Mouse (Mus musculus) right cerebral cortex, adult 2 months (tissue): ENCODE results near the gene Arid1b.

ENCODE experiments used
- DNase-seq, 2 experiments: peaks; one replicate each; pipeline ENCODE4 v3.0.0; 2021 to 2022; ENCODE audit warnings: low spot score in 2 of 2

Arid1b gene

DNA sequence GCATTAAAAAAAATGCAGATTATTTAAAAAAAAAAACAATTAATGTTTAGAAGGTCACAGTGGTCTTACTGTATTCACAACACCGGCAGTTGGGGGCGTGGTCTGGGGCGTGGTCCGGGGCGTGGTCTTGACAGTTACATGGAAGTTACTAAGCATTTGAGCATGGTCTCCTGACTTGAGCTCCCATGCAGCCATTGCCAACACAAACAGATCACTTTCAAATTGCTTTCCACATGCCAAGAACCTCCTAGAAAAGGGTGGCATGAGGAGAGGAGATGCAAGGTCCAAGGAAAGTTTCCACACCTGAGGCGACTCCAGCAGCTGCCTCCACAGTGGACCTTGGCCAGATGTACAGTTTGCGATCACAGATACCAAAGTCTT lies 383.8 kb downstream of the Arid1b start:
- DNase-seq, result no peak

DNA sequence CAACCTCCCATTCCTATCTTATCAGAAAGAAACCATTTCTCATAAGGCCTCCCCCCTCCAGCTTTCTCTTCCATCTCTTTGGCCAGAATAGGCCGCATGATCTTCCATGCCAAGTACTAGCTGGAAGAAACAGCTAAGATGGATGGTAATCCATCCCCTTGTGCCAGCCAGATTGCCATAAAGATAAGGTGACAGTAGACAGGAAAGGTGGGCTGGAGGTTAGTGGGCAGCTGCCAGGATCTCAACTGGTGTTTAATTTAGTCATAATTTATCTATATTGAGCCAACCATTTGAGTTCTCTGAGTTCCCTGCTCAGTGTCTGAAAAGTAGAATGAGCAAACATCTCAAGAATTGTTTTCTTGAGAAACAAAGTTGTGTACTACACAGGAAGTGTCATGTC lies 391.6 kb downstream of the Arid1b start:
- no peak for DNase-seq

DNA sequence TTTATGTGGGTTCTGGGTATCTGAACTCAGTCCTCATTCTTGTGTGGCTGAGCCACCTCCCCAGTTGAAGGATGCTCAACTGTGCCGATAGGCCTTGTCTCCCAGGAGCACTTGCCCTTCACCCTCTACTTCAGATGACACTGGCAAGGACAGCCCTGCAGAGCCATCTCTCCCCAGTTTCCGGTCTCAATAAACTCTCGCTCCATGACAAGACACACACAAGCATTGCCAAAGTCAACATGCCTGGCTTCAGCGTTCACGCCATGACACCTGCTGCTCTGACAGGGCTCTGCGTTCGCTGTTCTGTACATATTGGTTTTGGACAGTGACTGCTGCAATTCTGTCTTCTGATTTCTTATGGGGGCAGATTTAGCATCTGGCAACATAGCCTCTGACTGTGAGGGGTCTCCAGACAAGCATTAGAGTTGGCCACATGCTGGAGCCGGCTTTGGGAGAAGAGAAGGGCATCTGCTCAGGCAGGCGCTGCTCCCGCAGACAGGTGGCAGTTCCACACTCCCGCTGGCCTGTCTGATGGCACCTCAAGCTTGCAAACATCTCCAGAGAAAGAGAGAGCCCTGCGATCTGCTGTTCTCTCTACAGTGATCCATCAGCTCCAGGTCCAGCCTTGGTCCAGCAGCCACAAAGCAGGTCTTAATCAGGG lies 392.9 kb downstream of the Arid1b start:
- no peak for DNase-seq

DNA sequence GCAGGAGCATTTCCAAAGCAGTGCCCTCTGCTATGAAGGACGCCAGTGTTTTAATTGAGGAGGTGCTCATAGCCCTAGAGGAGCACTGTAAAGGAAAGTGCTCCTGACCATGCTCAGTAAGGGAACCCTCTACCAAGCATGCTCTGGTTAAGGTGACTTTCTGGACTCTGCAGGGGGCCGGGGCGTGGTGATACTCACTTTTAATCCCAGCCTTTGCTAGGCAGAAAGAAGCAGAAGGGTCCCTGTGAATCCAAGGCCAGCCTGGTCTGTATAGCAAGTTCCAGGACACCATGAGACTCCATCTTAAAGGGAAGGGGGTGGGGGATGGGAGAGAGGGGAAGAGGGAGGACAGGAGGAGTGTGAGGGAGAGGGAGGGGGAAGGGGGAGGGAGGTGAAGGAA lies 394.2 kb downstream of the Arid1b start:
- DNase-seq, result no peak

DNA sequence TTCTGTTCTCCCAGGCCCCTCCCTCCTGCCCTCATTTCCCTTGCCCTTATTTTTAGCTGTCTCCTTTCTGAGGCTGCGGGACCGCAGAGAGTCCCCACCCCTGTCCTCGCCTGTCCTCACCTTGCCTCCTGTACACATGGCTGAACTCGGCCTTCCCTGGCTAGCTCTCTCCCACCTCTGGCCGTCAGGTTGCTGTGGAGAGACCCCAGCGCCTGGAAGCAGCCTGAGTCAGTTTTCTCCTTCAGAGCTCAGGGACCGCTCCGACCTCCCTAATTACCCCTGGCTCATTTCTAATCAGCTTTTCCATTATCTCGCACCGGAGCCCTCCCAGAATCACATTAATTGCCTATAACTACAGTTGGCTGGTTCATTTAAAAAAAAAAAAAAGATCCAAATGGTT lies 396.6 kb downstream of the Arid1b start:
- no peak for DNase-seq

DNA sequence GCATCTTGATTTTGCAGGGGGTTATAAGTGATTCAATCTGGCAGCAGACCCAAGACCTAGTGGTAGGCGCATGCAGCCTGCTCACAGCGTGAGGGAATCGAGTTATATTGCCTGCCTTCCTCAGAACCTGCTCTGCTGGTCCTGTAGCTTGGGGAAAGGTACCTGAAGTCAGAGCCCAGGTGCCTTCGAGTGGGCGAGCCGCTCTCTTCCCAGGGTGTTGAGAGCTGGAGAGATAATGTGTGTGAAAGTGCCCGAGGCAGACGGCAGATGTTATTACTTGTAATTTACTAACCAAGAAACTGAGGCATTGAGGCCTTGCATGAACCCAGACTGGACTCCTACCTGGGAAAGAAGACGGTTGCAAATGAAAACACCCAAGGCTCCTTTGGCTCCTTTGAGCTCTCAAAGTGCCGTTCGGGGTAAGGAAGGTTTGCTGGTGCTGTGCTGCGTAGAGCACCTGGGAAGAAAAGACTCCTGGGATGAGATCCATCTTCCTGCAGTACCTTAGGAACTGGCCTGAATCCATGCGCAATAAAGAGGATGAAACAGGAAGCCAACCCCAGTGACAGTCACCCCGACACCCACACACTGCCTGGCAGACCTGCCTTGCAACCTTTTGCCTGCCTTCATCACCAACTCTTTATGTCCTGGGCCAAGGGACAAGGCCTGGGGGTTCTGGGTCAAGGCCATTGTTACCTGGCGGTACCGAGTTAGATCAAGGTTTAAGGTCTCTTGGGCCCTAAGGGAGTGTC lies 401.5 kb downstream of the Arid1b start:
- no peak for DNase-seq

DNA sequence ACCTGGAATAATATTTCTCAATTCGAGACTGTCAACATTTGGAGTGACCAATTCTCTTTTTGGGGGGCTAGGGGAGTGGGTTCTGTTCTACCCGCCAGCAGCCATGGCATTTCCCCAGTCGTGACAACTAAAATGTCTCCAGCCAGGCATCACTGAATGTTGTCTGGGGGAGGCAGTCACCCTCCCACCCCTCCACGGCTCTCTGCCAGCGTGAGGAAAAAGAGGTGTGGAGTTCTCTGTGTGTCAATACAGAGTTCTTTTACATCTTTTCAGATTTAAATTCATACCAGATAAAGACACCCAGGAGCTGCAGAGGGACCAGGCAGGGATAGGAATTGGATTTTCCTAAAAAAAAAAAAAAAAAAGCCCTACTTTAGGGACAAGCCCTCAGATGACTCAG lies 402.1 kb downstream of the Arid1b start:
- DNase-seq, result peak; percentile 52 to 53
